21 mouse cellular contexts compared by ENCODE assay signal in the genomic region with DNA sequence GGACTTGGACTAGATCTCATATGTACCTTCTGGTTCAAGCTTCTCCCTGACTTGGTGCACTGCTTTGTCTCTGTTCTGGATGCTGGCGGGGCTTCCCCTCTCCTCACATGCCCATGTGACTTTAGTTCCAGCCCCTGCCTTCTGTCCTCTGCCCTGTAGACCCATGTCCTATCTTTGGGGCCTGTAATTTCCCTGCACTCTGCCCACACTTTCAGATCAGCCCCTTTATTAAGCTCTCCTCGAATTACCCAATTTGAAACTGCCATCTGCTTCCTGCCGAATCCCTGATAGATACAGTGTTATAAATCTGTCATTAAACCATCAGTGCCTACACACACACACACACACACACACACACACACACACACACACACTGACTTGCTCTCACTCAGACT. TPM values are rescaled to one million over a fixed set of nuclear protein-coding genes. Genes with fewer than 3 reads are reported as not detected.
A peak's percentile ranks its signal among the peaks of the same experiment; 100 is the strongest.
DNase-seq lines count a peak whose midpoint lies in the region; ATAC-seq lines count a peak whose summit lies in the region.
"Had no signal": no experiment of that assay in that cellular context is flagged by ENCODE, and none has a peak within 500 bp of the region (broad histone marks: within the 10 kb centered on the region; RNA-seq: fewer than 3 reads in every experiment).

No protein-coding gene starts in this region.

- intact Hi-C loops in heart, postnatal 25 days (cut with DNase I) = no loop called here

- 52% methylated on average over 3 of the region's 3 CpGs for WGBS in heart, embryonic 10.5 days
- 62% methylated on average over 3 of the region's 3 CpGs for WGBS in neural tube, embryonic 11.5 days
- WGBS in neural tube, embryonic 15.5 days = 27% methylated on average over 3 of the region's 3 CpGs

- H3K4me2 ChIP-seq in neural tube, embryonic 11.5 days (ENCODE audit: low read depth) = no peak overlapping the region
- no peak overlapping the region for H3K4me2 ChIP-seq in neural tube, embryonic 15.5 days
- H3K4me2 ChIP-seq: hindbrain, embryonic 15.5 days; midbrain, embryonic 13.5 days had no signal

- no peak overlapping the region for H3K4me3 ChIP-seq in heart, embryonic 10.5 days
- H3K4me3 ChIP-seq in neural tube, embryonic 11.5 days (ENCODE audit: low read depth, low read length) = no peak overlapping the region
- H3K4me3 ChIP-seq in neural tube, embryonic 15.5 days (replicated peaks) = no peak overlapping the region
- H3K4me3 ChIP-seq: hindbrain, embryonic 15.5 days; midbrain, embryonic 13.5 days had no signal

- no peak for DNase-seq in heart, embryonic 10.5 days (ENCODE audit: low spot score)
- DNase-seq in heart, postnatal 25 days (ENCODE audit: low spot score) = no peak
- DNase-seq in neural tube, embryonic 11.5 days (ENCODE audit: low spot score) = no peak
- DNase-seq in frontal cortex, postnatal 10 days (ENCODE audit: low spot score in 2 of 2) = no peak
- DNase-seq in T-cell, adult 2 months (ENCODE audit: low spot score) = no peak
- DNase-seq: adrenal gland, postnatal 36 days; cerebellum, postnatal 10 days; heart, postnatal 10 days; left cerebral cortex, postnatal 4 days had no signal

- peaks cover 51% of the 10 kb centered on the region for H3K4me1 ChIP-seq in heart, embryonic 10.5 days
- no peaks in the 10 kb centered on the region for H3K4me1 ChIP-seq in neural tube, embryonic 11.5 days (ENCODE audit: control insufficient read depth, insufficient read depth, low read length)
- no peaks in the 10 kb centered on the region; the same call in 1 of the 2 replicates for H3K4me1 ChIP-seq in neural tube, embryonic 15.5 days
- H3K4me1 ChIP-seq: midbrain, embryonic 13.5 days had no signal

- no peaks in the 10 kb centered on the region for H3K36me3 ChIP-seq in heart, embryonic 10.5 days
- no peaks in the 10 kb centered on the region for H3K36me3 ChIP-seq in neural tube, embryonic 11.5 days (ENCODE audit: control insufficient read depth, insufficient read depth, low read length)
- H3K36me3 ChIP-seq in neural tube, embryonic 15.5 days = no peaks in the 10 kb centered on the region
- H3K36me3 ChIP-seq: hindbrain, embryonic 15.5 days; midbrain, embryonic 13.5 days had no signal

- no peak overlapping the region for H3K9ac ChIP-seq in neural tube, embryonic 11.5 days (ENCODE audit: low read length)
- no peak overlapping the region for H3K9ac ChIP-seq in neural tube, embryonic 15.5 days (replicated peaks)
- H3K9ac ChIP-seq: hindbrain, embryonic 15.5 days; midbrain, embryonic 13.5 days had no signal

- H3K27me3 ChIP-seq in heart, embryonic 10.5 days (ENCODE audit: insufficient read depth, poor library complexity, severe bottlenecking) = no peaks in the 10 kb centered on the region
- no peaks in the 10 kb centered on the region for H3K27me3 ChIP-seq in neural tube, embryonic 11.5 days (ENCODE audit: control insufficient read depth, insufficient read depth, low read length)
- H3K27me3 ChIP-seq in neural tube, embryonic 15.5 days (replicated peaks) = no peaks in the 10 kb centered on the region
- H3K27me3 ChIP-seq: hindbrain, embryonic 15.5 days; midbrain, embryonic 13.5 days had no signal

- ATAC-seq in neural tube, embryonic 11.5 days (ENCODE audit: insufficient read depth, low FRiP score, low TSS enrichment) = peak; percentile 9; the same call in 1 of the 2 replicates
- no peak for ATAC-seq in neural tube, embryonic 15.5 days (ENCODE audit: low FRiP score)
- ATAC-seq in granulocyte monocyte progenitor cell, adult 5-6 weeks (replicated peaks; ENCODE audit: poor library complexity, severe bottlenecking) = peak; percentile 68
- ATAC-seq in megakaryocyte progenitor cell, adult 5-6 weeks (replicated peaks; ENCODE audit: poor library complexity) = peak; percentile 44
- ATAC-seq: midbrain, embryonic 13.5 days had no signal

- no peaks in the 10 kb centered on the region for H3K9me3 ChIP-seq in heart, embryonic 10.5 days
- H3K9me3 ChIP-seq in neural tube, embryonic 11.5 days (ENCODE audit: control insufficient read depth, low read length) = no peaks in the 10 kb centered on the region
- H3K9me3 ChIP-seq in neural tube, embryonic 15.5 days (replicated peaks) = no peaks in the 10 kb centered on the region
- H3K9me3 ChIP-seq: hindbrain, embryonic 15.5 days; midbrain, embryonic 13.5 days had no signal

- H3K27ac ChIP-seq in heart, embryonic 10.5 days = peak overlapping the region; percentile 69
- no peak overlapping the region for H3K27ac ChIP-seq in neural tube, embryonic 11.5 days (ENCODE audit: low read depth, low read length)
- no peak overlapping the region for H3K27ac ChIP-seq in neural tube, embryonic 15.5 days (replicated peaks)
- H3K27ac ChIP-seq: hindbrain, embryonic 15.5 days; midbrain, embryonic 13.5 days had no signal

RNA-seq across cellular contexts. Expression of a gene that starts 22.4 kb away (rescaled TPM):
- polyA plus RNA-seq in heart, embryonic 10.5 days (2016; fragmentation: Nextera tagmentation; extraction: Ambion mirVana) = 223 and 273 TPM in 2 replicates
- total RNA-seq in heart, postnatal 25 days (2021) = 10 to 100 TPM; 35.5 to 40.8 TPM
- polyA plus RNA-seq in neural tube, embryonic 11.5 days (2014; fragmentation: Nextera tagmentation; extraction: Ambion mirVana) = 346 and 359 TPM in 2 replicates
- polyA plus RNA-seq in neural tube, embryonic 15.5 days (2015; fragmentation: Nextera tagmentation; extraction: Ambion mirVana) = 146 and 191 TPM in 2 replicates
- 229 and 255 TPM in 2 replicates for total RNA-seq in granulocyte monocyte progenitor cell, adult 5-6 weeks (2014; fragmentation: Nextera tagmentation)
- 454 and 456 TPM in 2 replicates for total RNA-seq in granulocyte monocyte progenitor cell, adult 5-6 weeks (2017)
- 145 and 175 TPM in 2 replicates for total RNA-seq in megakaryocyte progenitor cell, adult 5-6 weeks (2015)
- total RNA-seq in megakaryocyte progenitor cell, adult 5-6 weeks (2017) = 390 and 507 TPM in 2 replicates

RNA-seq across cellular contexts. Expression of a gene that starts 22.7 kb away (rescaled TPM):
- polyA plus RNA-seq in heart, embryonic 10.5 days (2016; fragmentation: Nextera tagmentation; extraction: Ambion mirVana) = 1.1 and 1.6 TPM in 2 replicates
- total RNA-seq in heart, postnatal 25 days (2021) = under 1 TPM; 0.26 to 0.42 TPM
- polyA plus RNA-seq in neural tube, embryonic 11.5 days (2014; fragmentation: Nextera tagmentation; extraction: Ambion mirVana) = 10.9 and 15.7 TPM in 2 replicates
- polyA plus RNA-seq in neural tube, embryonic 15.5 days (2015; fragmentation: Nextera tagmentation; extraction: Ambion mirVana) = 19.5 and 21.6 TPM in 2 replicates
- total RNA-seq in granulocyte monocyte progenitor cell, adult 5-6 weeks (2014; fragmentation: Nextera tagmentation) = 0.68 and 0.92 TPM in 2 replicates
- total RNA-seq in granulocyte monocyte progenitor cell, adult 5-6 weeks (2017) = 0.10 and 0.52 TPM in 2 replicates
- 1.5 and 2.5 TPM in 2 replicates for total RNA-seq in megakaryocyte progenitor cell, adult 5-6 weeks (2015)
- total RNA-seq in megakaryocyte progenitor cell, adult 5-6 weeks (2017) = 0.46 TPM in 1 of 2 replicates, not detected in the other
- total RNA-seq: MEL had no signal

RNA-seq across cellular contexts. Expression of a gene that starts 26.6 kb away (rescaled TPM):
- polyA plus RNA-seq in heart, embryonic 10.5 days (2016; fragmentation: Nextera tagmentation; extraction: Ambion mirVana) = 0.31 TPM in 1 of 2 replicates, not detected in the other
- not detected for total RNA-seq in heart, postnatal 25 days (2021)
- not detected in 2 replicates for polyA plus RNA-seq in neural tube, embryonic 11.5 days (2014; fragmentation: Nextera tagmentation; extraction: Ambion mirVana)
- not detected in 2 replicates for polyA plus RNA-seq in neural tube, embryonic 15.5 days (2015; fragmentation: Nextera tagmentation; extraction: Ambion mirVana)
- 7.6 and 17.0 TPM in 2 replicates for total RNA-seq in granulocyte monocyte progenitor cell, adult 5-6 weeks (2014; fragmentation: Nextera tagmentation)
- total RNA-seq in granulocyte monocyte progenitor cell, adult 5-6 weeks (2017) = 10.5 and 16.0 TPM in 2 replicates
- total RNA-seq in megakaryocyte progenitor cell, adult 5-6 weeks (2015) = 8.4 and 12.8 TPM in 2 replicates
- 15.9 and 16.4 TPM in 2 replicates for total RNA-seq in megakaryocyte progenitor cell, adult 5-6 weeks (2017)
- total RNA-seq: adrenal gland, postnatal 36 days; gastrocnemius, adult 8-10 months; heart, adult 8-10 months; heart, postnatal 10 days; left cerebral cortex, postnatal 4 days; MEL had no signal
- polyA plus RNA-seq: embryonic facial prominence, embryonic 11.5 days; hindbrain, embryonic 15.5 days; kidney, embryonic 14.5 days; large intestine, adult 2 months; midbrain, embryonic 13.5 days; stomach, embryonic 14.5 days had no signal

RNA-seq across cellular contexts. Expression of a gene that starts 33.2 kb away (rescaled TPM):
- polyA plus RNA-seq in heart, embryonic 10.5 days (2016; fragmentation: Nextera tagmentation; extraction: Ambion mirVana) = 24.7 and 25.9 TPM in 2 replicates
- 10 to 100 TPM; 63.2 to 65.0 TPM for total RNA-seq in heart, postnatal 25 days (2021)
- 5.8 and 7.9 TPM in 2 replicates for polyA plus RNA-seq in neural tube, embryonic 11.5 days (2014; fragmentation: Nextera tagmentation; extraction: Ambion mirVana)
- polyA plus RNA-seq in neural tube, embryonic 15.5 days (2015; fragmentation: Nextera tagmentation; extraction: Ambion mirVana) = 19.7 and 24.3 TPM in 2 replicates
- 0.47 and 1.4 TPM in 2 replicates for total RNA-seq in granulocyte monocyte progenitor cell, adult 5-6 weeks (2014; fragmentation: Nextera tagmentation)
- total RNA-seq in granulocyte monocyte progenitor cell, adult 5-6 weeks (2017) = 2.2 and 4.9 TPM in 2 replicates
- 0.59 and 0.85 TPM in 2 replicates for total RNA-seq in megakaryocyte progenitor cell, adult 5-6 weeks (2015)
- 1.6 and 4.7 TPM in 2 replicates for total RNA-seq in megakaryocyte progenitor cell, adult 5-6 weeks (2017)

RNA-seq across cellular contexts. Expression of a gene that starts 34.3 kb away (rescaled TPM):
- polyA plus RNA-seq in heart, embryonic 10.5 days (2016; fragmentation: Nextera tagmentation; extraction: Ambion mirVana) = 0.64 TPM in 1 of 2 replicates, not detected in the other
- not detected for total RNA-seq in heart, postnatal 25 days (2021)
- 0.41 TPM in 1 of 2 replicates, not detected in the other for polyA plus RNA-seq in neural tube, embryonic 11.5 days (2014; fragmentation: Nextera tagmentation; extraction: Ambion mirVana)
- 0.22 and 0.69 TPM in 2 replicates for polyA plus RNA-seq in neural tube, embryonic 15.5 days (2015; fragmentation: Nextera tagmentation; extraction: Ambion mirVana)
- not detected in 2 replicates for total RNA-seq in granulocyte monocyte progenitor cell, adult 5-6 weeks (2014; fragmentation: Nextera tagmentation)
- 73.5 and 97.1 TPM in 2 replicates for total RNA-seq in granulocyte monocyte progenitor cell, adult 5-6 weeks (2017)
- total RNA-seq in megakaryocyte progenitor cell, adult 5-6 weeks (2015) = 43.2 and 74.2 TPM in 2 replicates
- total RNA-seq in megakaryocyte progenitor cell, adult 5-6 weeks (2017) = 135 and 270 TPM in 2 replicates
- total RNA-seq: adrenal gland, postnatal 36 days; gastrocnemius, adult 8-10 months; heart, adult 8-10 months; left cerebral cortex, postnatal 4 days had no signal
- polyA plus RNA-seq: kidney, embryonic 14.5 days; stomach, embryonic 14.5 days had no signal

Comparison
In these comparisons a context has a peak if more than half of its experiments do, and no peak if none do; other contexts are left out.
1. RNA of a gene that starts 26.6 kb away (total RNA-seq): 7.6 to 17.0 TPM in granulocyte monocyte progenitor cell, adult 5-6 weeks and 8.4 to 16.4 TPM in megakaryocyte progenitor cell, adult 5-6 weeks; not detected in heart, postnatal 25 days; every median in the first group is over 4 times any median in the second.